Mouse (Mus musculus) olfactory bulb, adult 2 months (tissue): ENCODE measurements around the gene Gga3. TPM values are rescaled to one million over a fixed set of nuclear protein-coding genes. Genes with fewer than 3 reads are reported as not detected.

Experiments
- H3K27ac ChIP-seq: fragments of 200-500 bp; 2 replicates; pipeline ENCODE4 v1.5.1; 2012; ENCODE audit warnings: low read depth, low read length; ENCODE audit not compliant: insufficient read depth
- H3K4me1 ChIP-seq: fragments of 200-500 bp; 2 replicates; pipeline ENCODE4 v1.6.1; 2012; ENCODE audit warnings: low read length; ENCODE audit not compliant: control insufficient read depth, insufficient read depth
- H3K4me3 ChIP-seq: fragments of 200-500 bp; 2 replicates; pipeline ENCODE4 v1.5.1; 2012; ENCODE audit warnings: mild to moderate bottlenecking, low read depth, low read length, moderate library complexity; ENCODE audit not compliant: insufficient read depth
- CTCF ChIP-seq: fragments of 200-500 bp; IDR thresholded peaks from 2 replicates; pipeline ENCODE4 v1.5.1; 2012; ENCODE audit warnings: low read depth, mild to moderate bottlenecking, low read length, moderate library complexity; ENCODE audit not compliant: insufficient read depth
- POLR2A ChIP-seq: fragments of 200-500 bp; IDR thresholded peaks from 2 replicates; pipeline ENCODE4 v1.6.1; 2012; ENCODE audit warnings: mild to moderate bottlenecking, low read depth, low read length, moderate library complexity; ENCODE audit not compliant: insufficient read depth
- WGBS: fragments of 180-500 bp; shearing (Covaris S2); methylation state at CpG from one replicate; pipeline ENCODE4 v1.1.7; 2018; 5-methylcytosine and 5-hydroxymethylcytosine counted together
- polyA plus RNA-seq: library from polyadenylated mRNA; stranded (reverse); fragments of >200 nt; gene quantifications from 2 replicates; pipeline ENCODE4 v1.2.4, GENCODE M21; 2012; ENCODE audit warnings: low replicate concordance; ENCODE audit not compliant: missing spikeins, insufficient read depth, insufficient read length

Gga3 gene
- polyA plus RNA-seq, 1 experiment = 79.7 TPM

DNA sequence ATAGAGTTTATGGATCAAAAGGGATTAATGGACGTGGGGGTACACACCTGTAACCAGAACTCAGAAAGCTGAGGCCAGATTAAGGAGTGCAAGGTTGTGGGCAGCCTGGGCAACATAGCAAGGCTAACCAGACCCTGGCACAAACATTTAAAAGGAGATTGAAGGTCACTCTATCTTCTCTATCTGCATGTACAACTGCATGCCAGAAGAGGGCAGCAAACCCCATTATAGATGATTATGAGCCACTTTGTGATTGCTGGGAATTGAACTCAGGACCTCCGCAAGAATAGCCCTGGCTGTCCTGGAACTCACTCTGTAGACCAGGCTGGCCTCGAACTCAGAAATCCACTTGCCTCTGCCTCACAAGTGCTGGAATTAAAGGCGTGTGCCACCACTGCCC lies 51.1 kb downstream of the Gga3 start:
- Histone ChIP-seq H3K4me1 (no peaks in the 10 kb centered on the region), H3K4me3 (no peak overlapping the region), H3K27ac (no peak overlapping the region)
- WGBS = 65% methylated on average over 4 of the region's 4 CpGs
- no peak for TF ChIP-seq CTCF
- TF ChIP-seq POLR2A = no peak

- Histone ChIP-seq H3K4me1 (no peaks in the 10 kb centered on the region), H3K4me3 (no peak overlapping the region)
- WGBS = 85% methylated on average over 4 of the region's 4 CpGs
Measured at GRCm38 (mm10) chr11:115543571-115543970, 60.3 kb downstream of the Gga3 start.

DNA sequence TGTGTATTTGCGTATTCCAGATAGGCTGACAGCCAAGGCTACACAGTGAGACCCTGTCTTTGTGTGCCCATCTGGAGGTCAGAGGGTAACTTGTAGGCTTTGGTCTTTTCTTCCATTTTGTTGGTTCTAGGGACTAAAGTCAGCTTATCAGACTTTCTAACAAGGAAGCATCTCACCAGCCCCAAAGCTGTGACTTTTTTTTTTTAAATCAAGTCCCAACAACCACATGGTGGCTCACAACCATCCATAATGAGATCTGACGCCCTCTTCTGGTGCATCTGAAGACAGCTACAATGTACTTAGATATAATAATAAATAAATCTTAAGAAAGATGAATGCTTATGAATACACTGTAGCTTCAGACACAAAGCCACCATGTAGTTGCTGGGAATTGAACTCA lies 65.8 kb downstream of the Gga3 start:
- no peak overlapping the region for H3K4me3 ChIP-seq
- WGBS = 77% methylated on average over 2 of the region's 2 CpGs
- H3K27ac ChIP-seq = no peak overlapping the region
- H3K4me1 ChIP-seq = peaks cover 5% of the 10 kb centered on the region
- TF ChIP-seq POLR2A (no peak), CTCF (no peak)

More at GRCm38 (mm10) chr11:115543571-115543970, 60.3 kb downstream of the Gga3 start:
- TF ChIP-seq POLR2A = no peak
- TF ChIP-seq CTCF = no peak
- no peak overlapping the region for H3K27ac ChIP-seq

- TF ChIP-seq POLR2A (no peak), CTCF (no peak)
Measured at GRCm38 (mm10) chr11:115536856-115537568, 66.8 kb downstream of the Gga3 start.

DNA sequence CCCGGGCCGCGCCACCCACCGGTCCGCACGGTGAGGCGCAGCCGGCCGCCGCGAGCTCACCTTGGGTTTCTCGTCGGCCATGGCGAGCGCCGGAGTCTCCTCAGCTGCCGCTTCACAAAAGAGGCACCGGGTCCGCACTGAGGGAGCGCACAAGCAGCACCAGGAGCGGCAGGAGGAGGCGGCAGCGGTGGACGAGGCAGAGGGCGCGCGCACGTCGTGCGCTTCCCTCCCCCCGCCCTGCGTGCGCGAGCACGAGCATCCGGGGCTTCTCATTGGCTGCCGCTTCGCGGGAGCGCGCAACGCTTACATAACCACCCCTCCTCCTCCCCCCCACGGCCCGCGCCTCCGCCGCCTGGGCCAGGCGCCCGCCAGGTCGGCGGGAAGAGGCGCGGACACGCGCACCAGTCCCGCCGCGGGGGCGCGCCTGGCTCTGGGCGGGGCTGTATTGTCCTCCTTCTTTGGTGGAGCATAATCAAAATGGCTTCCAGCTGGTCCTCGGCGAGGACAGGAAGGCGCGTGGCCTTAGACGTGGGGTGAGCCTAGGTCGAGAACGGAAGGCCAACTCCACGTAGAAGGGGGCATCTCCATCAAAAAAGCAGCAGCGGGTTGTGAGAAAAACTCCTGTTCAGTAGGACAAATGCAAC lies 67.7 kb downstream of the Gga3 start, which contains the start of gene Sumo2:
Sumo2 (minus strand) TSS at position 239 of the 644 bp plus-strand sequence.
- H3K4me1 ChIP-seq = peaks cover 5% of the 10 kb centered on the region
- TF ChIP-seq CTCF (no peak), POLR2A (peak; percentile 66)
- WGBS = 1% methylated on average over 70 of the region's 70 CpGs
- peak within 1 kb of the TSS; percentile 75 for H3K4me3 ChIP-seq
- peak within 1 kb of the TSS; percentile 97 for H3K27ac ChIP-seq

More at GRCm38 (mm10) chr11:115536856-115537568, 66.8 kb downstream of the Gga3 start:
- H3K4me1 ChIP-seq = peaks cover 5% of the 10 kb centered on the region
- peak overlapping the region; percentile 75; the same call in 1 of the 2 replicates for H3K4me3 ChIP-seq
- 64% methylated on average over 10 of the region's 10 CpGs for WGBS
- peak overlapping the region; percentile 80 for H3K27ac ChIP-seq

DNA sequence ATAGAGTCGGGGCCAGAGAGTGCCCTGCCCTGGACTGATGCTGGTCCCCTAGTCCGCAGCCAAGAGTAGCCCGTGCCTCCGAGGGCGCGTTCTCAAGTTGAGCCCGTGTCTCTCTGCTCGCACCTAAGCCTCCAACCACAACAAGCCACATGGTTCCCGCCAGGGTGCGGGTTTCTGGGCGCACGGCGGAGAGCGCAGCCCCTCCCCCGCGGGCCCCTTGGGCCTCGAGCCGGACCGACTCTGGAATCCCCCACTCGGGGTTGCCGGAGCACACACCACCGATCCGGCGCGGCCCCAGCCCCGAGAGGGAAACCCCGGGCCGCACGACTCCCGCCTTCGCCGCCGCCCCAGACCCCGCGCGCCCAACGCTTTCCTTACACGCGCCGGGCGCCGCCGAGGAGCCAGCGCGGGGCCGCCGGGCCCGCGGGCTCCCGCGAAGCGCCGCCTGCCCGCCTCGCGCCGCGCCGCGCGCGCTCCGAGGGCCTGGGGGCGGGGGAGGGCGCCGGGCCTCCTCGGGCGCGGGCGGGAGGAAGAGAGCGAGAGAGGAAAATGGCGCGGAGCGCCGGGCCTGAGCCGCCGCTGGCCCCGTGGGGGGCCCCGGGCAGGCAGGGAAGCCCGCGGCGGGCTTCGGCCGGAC lies 68.3 kb downstream of the Gga3 start:
- WGBS = under 1% methylated on average over 81 of the region's 84 CpGs
- TF ChIP-seq POLR2A = no peak; the same call in 1 of the 2 replicates
- Histone ChIP-seq H3K4me3 (peak overlapping the region; percentile 75), H3K4me1 (peaks cover 5% of the 10 kb centered on the region), H3K27ac (peak overlapping the region; percentile 97)

GRCm38 (mm10) chr11:115534759-115535371 lies 69.0 kb downstream of the Gga3 start:
- TF ChIP-seq CTCF (no peak), POLR2A (no peak)
- Histone ChIP-seq H3K4me1 (peaks cover 5% of the 10 kb centered on the region), H3K27ac (peak overlapping the region; percentile 81; the same call in 1 of the 2 replicates), H3K4me3 (peak overlapping the region; percentile 75)
- under 1% methylated on average over 11 of the region's 11 CpGs for WGBS

Other genes starting within 250 kb of the Gga3 start
- gene Hid1, start 236.3 kb downstream of the Gga3 start, polyA plus RNA-seq = not detected in 2 replicates
- gene Cdr2l, start 222.1 kb downstream of the Gga3 start, polyA plus RNA-seq = not detected in 2 replicates
- gene Mrpl58, start 200.3 kb downstream of the Gga3 start, polyA plus RNA-seq = not detected in 2 replicates
- gene Atp5h, start 184.1 kb downstream of the Gga3 start, polyA plus RNA-seq = not detected in 2 replicates
- gene Kctd2, start 183.9 kb downstream of the Gga3 start, polyA plus RNA-seq = not detected in 2 replicates
- gene Trim80, start 163.5 kb downstream of the Gga3 start, polyA plus RNA-seq = not detected in 2 replicates
- gene Slc16a5, start 141.6 kb downstream of the Gga3 start, polyA plus RNA-seq = not detected in 2 replicates
- not detected in 2 replicates for gene Armc7, start 128.4 kb downstream of the Gga3 start, polyA plus RNA-seq
- not detected in 2 replicates for gene Nt5c, start 112.2 kb downstream of the Gga3 start, polyA plus RNA-seq
- gene Jpt1, start 89.7 kb downstream of the Gga3 start, polyA plus RNA-seq = not detected in 2 replicates
- 478 TPM in 1 of 2 replicates, not detected in the other for gene Sumo2, start 67.8 kb downstream of the Gga3 start, polyA plus RNA-seq
- gene Nup85, start 39.6 kb downstream of the Gga3 start, polyA plus RNA-seq = not detected in 2 replicates
- gene Mrps7, start 126 bp downstream of the Gga3 start, polyA plus RNA-seq = not detected in 2 replicates
- not detected in 2 replicates for gene Mif4gd, start 8.9 kb upstream of the Gga3 start, polyA plus RNA-seq
- not detected in 2 replicates for gene Slc25a19, start 24.2 kb upstream of the Gga3 start, polyA plus RNA-seq
- 264 TPM in 1 of 2 replicates, not detected in the other for gene Grb2, start 104.5 kb upstream of the Gga3 start, polyA plus RNA-seq
- gene Tmem94, start 161.4 kb upstream of the Gga3 start, polyA plus RNA-seq = not detected in 2 replicates
- not detected in 2 replicates for gene Caskin2, start 209.6 kb upstream of the Gga3 start, polyA plus RNA-seq
- not detected in 2 replicates for gene Tsen54, start 210.7 kb upstream of the Gga3 start, polyA plus RNA-seq
- gene Llgl2, start 220.0 kb upstream of the Gga3 start, polyA plus RNA-seq = not detected in 2 replicates